Mouse (Mus musculus): ENCODE measurements around the gene Cnn3.

Gene Cnn3

GRCm38 (mm10) chr3:121490941-121491340 is 64.6 kb downstream of the Cnn3 start:
- DNase-seq (ENCODE audit: low spot score in 2 of 2), result no peak

DNA sequence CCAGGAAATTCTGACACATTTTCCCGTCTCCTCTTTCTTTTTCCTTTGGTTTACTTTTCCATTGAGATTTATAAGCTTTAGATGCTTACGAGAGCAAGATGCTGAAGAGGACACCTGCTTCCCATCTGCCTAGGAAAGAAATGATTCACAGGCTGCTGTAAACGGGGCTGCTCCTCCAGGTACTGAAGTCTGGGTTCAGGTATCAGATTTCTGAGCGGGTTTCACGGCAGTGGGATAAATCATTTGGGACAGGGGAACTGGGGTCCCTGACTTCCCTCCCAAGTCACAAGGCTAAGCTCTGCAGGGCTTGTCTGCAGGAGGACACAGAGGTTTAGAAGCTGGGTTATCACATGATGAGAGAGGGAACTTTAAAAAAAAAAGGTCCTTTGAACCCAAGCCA is 65.7 kb downstream of the Cnn3 start:
- DNase-seq (ENCODE audit: low spot score in 2 of 2), result no peak

GRCm38 (mm10) chr3:121493997-121494421 is 67.7 kb downstream of the Cnn3 start:
- DNase-seq (ENCODE audit: low spot score in 2 of 2), result no peak

DNA sequence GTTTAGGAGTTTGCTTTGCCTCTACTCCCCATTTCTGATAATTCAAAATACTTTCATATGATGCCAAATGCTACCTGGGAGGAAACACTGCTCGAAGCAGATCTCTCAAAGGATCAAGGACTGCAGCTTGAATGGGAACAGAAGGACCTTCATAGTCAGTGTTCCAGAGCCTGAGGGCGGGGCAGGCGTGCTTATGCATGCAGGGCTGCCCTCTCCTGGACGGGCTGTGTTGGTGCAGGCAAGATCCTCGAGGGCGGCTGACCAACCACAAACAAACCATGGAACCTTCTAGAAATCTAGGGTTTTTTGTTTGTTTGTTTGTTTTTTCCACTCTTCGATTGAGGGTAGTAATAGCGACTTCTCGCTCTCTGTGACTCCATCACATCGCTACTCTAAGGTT is 73.9 kb downstream of the Cnn3 start:
- DNase-seq (ENCODE audit: low spot score in 2 of 2), result peak; percentile 46 to 71

- no peak for DNase-seq (ENCODE audit: low spot score in 2 of 2)
Measured at GRCm38 (mm10) chr3:121500734-121501133, 74.4 kb downstream of the Cnn3 start.

GRCm38 (mm10) chr3:121504927-121505487 is 78.7 kb downstream of the Cnn3 start:
- no peak for DNase-seq (ENCODE audit: low spot score in 2 of 2)

- no peak for DNase-seq (ENCODE audit: low spot score in 2 of 2)
Measured at GRCm38 (mm10) chr3:121506175-121506574, 79.9 kb downstream of the Cnn3 start.

- DNase-seq (ENCODE audit: low spot score in 2 of 2), result no peak
Measured at GRCm38 (mm10) chr3:121506756-121507155, 80.5 kb downstream of the Cnn3 start.

DNA sequence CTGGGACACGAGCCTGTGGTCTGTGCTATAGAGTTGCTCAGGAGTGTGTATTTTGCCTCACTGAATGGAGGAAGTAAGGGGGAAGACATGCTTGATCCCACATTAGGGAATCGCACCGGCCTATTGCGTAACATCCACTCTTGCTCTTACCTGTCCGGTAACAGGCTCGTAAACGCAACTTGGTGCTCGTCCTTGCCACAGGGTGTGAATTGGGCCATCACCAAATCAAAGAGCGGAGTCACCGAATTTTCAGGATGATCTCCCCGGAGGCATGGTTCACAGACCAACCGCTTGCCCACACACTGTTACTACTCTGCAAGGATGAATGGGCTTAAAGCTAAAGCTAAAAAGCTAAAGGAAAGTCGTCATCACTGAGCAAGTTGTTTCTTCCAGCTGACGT is 81.4 kb downstream of the Cnn3 start:
- DNase-seq (ENCODE audit: low spot score in 2 of 2), result no peak

Data from thymus, postnatal 10 days (tissue).